Mouse (Mus musculus) embryonic fibroblast, embryonic 13.5 days (primary cell): ENCODE data around the gene Pard3b.

ENCODE experiments used
- CTCF ChIP-seq: IDR thresholded peaks from 2 replicates; pipeline ENCODE4 v1.5.1; 2011; ENCODE audit warnings: mild to moderate bottlenecking, control low read depth, low read length, moderate library complexity, borderline replicate concordance; ENCODE audit not compliant: insufficient read depth
- POLR2A ChIP-seq: IDR thresholded peaks from 2 replicates; pipeline ENCODE4 v1.6.1; 2011; ENCODE audit warnings: low read depth, mild to moderate bottlenecking, control low read depth, low read length, moderate library complexity

GRCm38 (mm10) chr1:62394555-62394954 lies 755.9 kb downstream of the Pard3b start:
- no peak for TF ChIP-seq POLR2A
- TF ChIP-seq CTCF = no peak
